Mouse (Mus musculus): ENCODE results near the gene Vrk3. TPM values are rescaled to one million over a fixed set of nuclear protein-coding genes. Genes with fewer than 3 reads are reported as not detected.

The Vrk3 gene
- polyA plus RNA-seq, 1 experiment from 2014 or later: 23.0 TPM

- Histone ChIP-seq H3K27ac (ENCODE audit: low read depth, low read length) (no peak overlapping the region), H3K36me3 (ENCODE audit: control insufficient read depth, insufficient read depth, low read length) (no peaks in the 10 kb centered on the region), H3K9me3 (ENCODE audit: control insufficient read depth, low read length) (no peaks in the 10 kb centered on the region), H3K4me3 (ENCODE audit: low read depth, low read length) (no peak overlapping the region), H3K9ac (replicated peaks; ENCODE audit: low read depth, low read length) (no peak overlapping the region), H3K27me3 (ENCODE audit: control insufficient read depth, insufficient read depth, low read length) (no peaks in the 10 kb centered on the region), H3K4me2 (ENCODE audit: low read depth, low read length) (no peak overlapping the region), H3K4me1 (ENCODE audit: control insufficient read depth, insufficient read depth, low read length) (peaks cover 13% of the 10 kb centered on the region)
- 91% methylated on average over 3 of the region's 3 CpGs for WGBS
- ATAC-seq (ENCODE audit: low read depth): no peak
Measured at GRCm38 (mm10) chr7:44813985-44814384, 65.8 kb downstream of the Vrk3 start.

- Histone ChIP-seq H3K9me3 (ENCODE audit: control insufficient read depth, low read length) (no peaks in the 10 kb centered on the region), H3K36me3 (ENCODE audit: control insufficient read depth, insufficient read depth, low read length) (no peaks in the 10 kb centered on the region), H3K4me1 (ENCODE audit: control insufficient read depth, insufficient read depth, low read length) (peaks cover 16% of the 10 kb centered on the region), H3K27ac (ENCODE audit: low read depth, low read length) (no peak overlapping the region), H3K4me3 (ENCODE audit: low read depth, low read length) (no peak overlapping the region), H3K27me3 (ENCODE audit: control insufficient read depth, insufficient read depth, low read length) (no peaks in the 10 kb centered on the region), H3K4me2 (ENCODE audit: low read depth, low read length) (no peak overlapping the region), H3K9ac (replicated peaks; ENCODE audit: low read depth, low read length) (no peak overlapping the region)
- WGBS: 95% methylated on average over 4 of the region's 4 CpGs
- no peak for ATAC-seq (ENCODE audit: low read depth)
Measured at GRCm38 (mm10) chr7:44814423-44814822, 66.2 kb downstream of the Vrk3 start.

- Histone ChIP-seq H3K9ac (replicated peaks; ENCODE audit: low read depth, low read length) (peak overlapping the region; percentile 85; the same call in 1 of the 2 replicates), H3K4me3 (ENCODE audit: low read depth, low read length) (peak overlapping the region; percentile 87)
- peak; percentile 9; the same call in 1 of the 2 replicates for ATAC-seq (ENCODE audit: low read depth)
Measured at GRCm38 (mm10) chr7:44814952-44815553, 66.8 kb downstream of the Vrk3 start.

GRCm38 (mm10) chr7:44815721-44816469 lies 67.7 kb downstream of the Vrk3 start, which contains the start of the genes Nup62 and Il4i1:
TSS of gene Nup62 (plus strand) at chr7:44816088.
TSS of gene Il4i1 (plus strand) at chr7:44816387.
- Histone ChIP-seq H3K4me2 (ENCODE audit: low read depth, low read length) (peak within 1 kb of the TSS; percentile 70), H3K4me1 (ENCODE audit: control insufficient read depth, insufficient read depth, low read length) (peaks cover 20% of the 10 kb centered on the region), H3K9ac (replicated peaks; ENCODE audit: low read depth, low read length) (peak within 1 kb of the TSS; percentile 85), H3K9me3 (ENCODE audit: control insufficient read depth, low read length) (no peaks in the 10 kb centered on the region), H3K27ac (ENCODE audit: low read depth, low read length) (peak within 1 kb of the TSS; percentile 84), H3K36me3 (ENCODE audit: control insufficient read depth, insufficient read depth, low read length) (no peaks in the 10 kb centered on the region), H3K27me3 (ENCODE audit: control insufficient read depth, insufficient read depth, low read length) (no peaks in the 10 kb centered on the region), H3K4me3 (ENCODE audit: low read depth, low read length) (peak within 1 kb of the TSS; percentile 87)
- under 1% methylated on average over 59 of the region's 62 CpGs for WGBS
- peak; percentile 94 for ATAC-seq (ENCODE audit: low read depth)

More at GRCm38 (mm10) chr7:44814952-44815553, 66.8 kb downstream of the Vrk3 start:
- 29% methylated on average over 14 of the region's 14 CpGs for WGBS
- Histone ChIP-seq H3K4me1 (ENCODE audit: control insufficient read depth, insufficient read depth, low read length) (peaks cover 20% of the 10 kb centered on the region), H3K9me3 (ENCODE audit: control insufficient read depth, low read length) (no peaks in the 10 kb centered on the region), H3K36me3 (ENCODE audit: control insufficient read depth, insufficient read depth, low read length) (no peaks in the 10 kb centered on the region), H3K4me2 (ENCODE audit: low read depth, low read length) (peak overlapping the region; percentile 70), H3K27me3 (ENCODE audit: control insufficient read depth, insufficient read depth, low read length) (no peaks in the 10 kb centered on the region), H3K27ac (ENCODE audit: low read depth, low read length) (peak overlapping the region; percentile 84; the same call in 1 of the 2 replicates)

- H3K9ac ChIP-seq (replicated peaks; ENCODE audit: low read depth, low read length): peak within 1 kb of the TSS; percentile 85
- peak within 1 kb of the TSS; percentile 70 for H3K4me2 ChIP-seq (ENCODE audit: low read depth, low read length)
- H3K36me3 ChIP-seq (ENCODE audit: control insufficient read depth, insufficient read depth, low read length): no peaks in the 10 kb centered on the region
- under 1% methylated on average over 49 of the region's 57 CpGs for WGBS
- peak within 1 kb of the TSS; percentile 87 for H3K4me3 ChIP-seq (ENCODE audit: low read depth, low read length)
- H3K27me3 ChIP-seq (ENCODE audit: control insufficient read depth, insufficient read depth, low read length): no peaks in the 10 kb centered on the region
- peak; percentile 36 for ATAC-seq (ENCODE audit: low read depth)
- H3K9me3 ChIP-seq (ENCODE audit: control insufficient read depth, low read length): no peaks in the 10 kb centered on the region
- peak within 1 kb of the TSS; percentile 84 for H3K27ac ChIP-seq (ENCODE audit: low read depth, low read length)
- H3K4me1 ChIP-seq (ENCODE audit: control insufficient read depth, insufficient read depth, low read length): peaks cover 20% of the 10 kb centered on the region
Measured at GRCm38 (mm10) chr7:44816470-44817021, 68.3 kb downstream of the Vrk3 start, which contains the start of gene Atf5. TSS of gene Atf5 (minus strand) at chr7:44816658.

- Histone ChIP-seq H3K4me2 (ENCODE audit: low read depth, low read length) (peak overlapping the region; percentile 70), H3K27ac (ENCODE audit: low read depth, low read length) (no peak overlapping the region), H3K27me3 (ENCODE audit: control insufficient read depth, insufficient read depth, low read length) (no peaks in the 10 kb centered on the region), H3K4me1 (ENCODE audit: control insufficient read depth, insufficient read depth, low read length) (peaks cover 20% of the 10 kb centered on the region), H3K9me3 (ENCODE audit: control insufficient read depth, low read length) (no peaks in the 10 kb centered on the region), H3K36me3 (ENCODE audit: control insufficient read depth, insufficient read depth, low read length) (no peaks in the 10 kb centered on the region), H3K4me3 (ENCODE audit: low read depth, low read length) (peak overlapping the region; percentile 87), H3K9ac (replicated peaks; ENCODE audit: low read depth, low read length) (peak overlapping the region; percentile 37; the same call in 1 of the 2 replicates)
- WGBS: 32% methylated on average over 3 of the region's 3 CpGs
- ATAC-seq (ENCODE audit: low read depth): no peak
Measured at GRCm38 (mm10) chr7:44817441-44817840, 69.2 kb downstream of the Vrk3 start.

GRCm38 (mm10) chr7:44818164-44818563 lies 70.0 kb downstream of the Vrk3 start:
- Histone ChIP-seq H3K27ac (ENCODE audit: low read depth, low read length) (no peak overlapping the region), H3K4me1 (ENCODE audit: control insufficient read depth, insufficient read depth, low read length) (peaks cover 20% of the 10 kb centered on the region), H3K4me2 (ENCODE audit: low read depth, low read length) (peak overlapping the region; percentile 70; the same call in 1 of the 2 replicates), H3K9ac (replicated peaks; ENCODE audit: low read depth, low read length) (peak overlapping the region; percentile 37; the same call in 1 of the 2 replicates), H3K36me3 (ENCODE audit: control insufficient read depth, insufficient read depth, low read length) (no peaks in the 10 kb centered on the region), H3K4me3 (ENCODE audit: low read depth, low read length) (no peak overlapping the region), H3K27me3 (ENCODE audit: control insufficient read depth, insufficient read depth, low read length) (no peaks in the 10 kb centered on the region), H3K9me3 (ENCODE audit: control insufficient read depth, low read length) (no peaks in the 10 kb centered on the region)
- 41% methylated on average over 2 of the region's 2 CpGs for WGBS
- ATAC-seq (ENCODE audit: low read depth): no peak

- ATAC-seq (ENCODE audit: low read depth): no peak
- peak overlapping the region; percentile 70; the same call in 1 of the 2 replicates for H3K4me2 ChIP-seq (ENCODE audit: low read depth, low read length)
- peaks cover 20% of the 10 kb centered on the region for H3K4me1 ChIP-seq (ENCODE audit: control insufficient read depth, insufficient read depth, low read length)
- H3K27ac ChIP-seq (ENCODE audit: low read depth, low read length): no peak overlapping the region
- peak overlapping the region; percentile 35; the same call in 1 of the 2 replicates for H3K9ac ChIP-seq (replicated peaks; ENCODE audit: low read depth, low read length)
- WGBS: 46% methylated on average over 6 of the region's 6 CpGs
- H3K4me3 ChIP-seq (ENCODE audit: low read depth, low read length): no peak overlapping the region
- H3K27me3 ChIP-seq (ENCODE audit: control insufficient read depth, insufficient read depth, low read length): no peaks in the 10 kb centered on the region
- no peaks in the 10 kb centered on the region for H3K36me3 ChIP-seq (ENCODE audit: control insufficient read depth, insufficient read depth, low read length)
- no peaks in the 10 kb centered on the region for H3K9me3 ChIP-seq (ENCODE audit: control insufficient read depth, low read length)
Measured at GRCm38 (mm10) chr7:44818751-44819235, 70.6 kb downstream of the Vrk3 start.
